Mouse (Mus musculus) erythroblast, adult 5-6 weeks (primary cell): ENCODE results near the gene Jak2. TPM values are rescaled to one million over a fixed set of nuclear protein-coding genes. Genes with fewer than 3 reads are reported as not detected.

ENCODE experiments used
- ATAC-seq: replicated peaks from 2 replicates; pipeline ENCODE4 v1.8.0; 2016; ENCODE audit warnings: moderate number of reproducible peaks, mild to moderate bottlenecking, moderate TSS enrichment, inconsistent platforms; ENCODE audit not compliant: poor library complexity, low FRiP score, severe bottlenecking
- total RNA-seq, 2 experiments: library from RNA; stranded (forward) in 1 of 2; stranded (reverse) in 1 of 2; fragments of 150-400 nt in 1 of 2; fragments of 200-764, 138-1000 nt in 1 of 2; gene quantifications; 2 replicates each; pipeline versions ENCODE4 v1.2.3 to v1.2.4; 2015 to 2017; ENCODE audit warnings: low replicate concordance in 2 of 2

Jak2 gene
- total RNA-seq, 2 experiments from 2014 or later, result 37.7 to 49.8 TPM

DNA sequence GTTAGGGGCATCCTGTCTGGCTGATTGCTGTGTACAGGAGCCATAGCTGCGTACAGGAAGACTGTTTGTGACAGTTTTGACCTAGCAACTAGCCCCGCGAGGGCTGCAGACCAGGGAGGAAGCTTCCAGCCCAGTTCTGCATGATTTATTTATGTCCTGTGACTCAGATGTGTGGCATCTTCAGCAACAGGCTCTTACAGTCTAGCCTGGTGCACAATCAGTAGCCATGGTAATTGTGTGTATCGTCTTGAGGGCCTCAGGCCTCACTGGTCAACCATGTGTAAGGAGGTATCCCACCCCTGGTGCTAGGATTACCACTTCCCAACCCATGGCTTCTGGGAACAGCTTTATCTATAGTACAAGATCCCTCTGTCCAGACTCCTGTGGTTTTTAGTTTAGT, 40.9 kb downstream of the Jak2 start:
- no peak for ATAC-seq

DNA sequence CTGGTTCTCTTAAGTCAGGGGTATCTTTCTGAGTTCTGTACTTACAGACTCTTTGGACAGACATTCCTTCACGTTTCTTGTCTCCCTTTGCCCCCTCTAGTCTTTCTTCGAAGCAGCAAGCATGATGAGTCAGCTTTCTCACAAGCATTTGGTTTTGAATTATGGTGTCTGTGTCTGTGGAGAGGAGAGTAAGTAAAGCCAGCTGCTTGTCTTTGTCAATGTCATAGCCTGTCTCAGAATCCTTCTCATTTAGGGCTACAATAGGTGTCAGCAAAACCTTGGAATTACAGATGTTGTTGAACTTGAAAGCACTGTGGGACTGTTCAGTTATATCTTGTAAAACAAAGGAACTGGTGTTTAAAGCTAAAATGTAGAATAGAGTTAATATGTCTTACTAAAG, 43.1 kb downstream of the Jak2 start:
- ATAC-seq, result no peak

DNA sequence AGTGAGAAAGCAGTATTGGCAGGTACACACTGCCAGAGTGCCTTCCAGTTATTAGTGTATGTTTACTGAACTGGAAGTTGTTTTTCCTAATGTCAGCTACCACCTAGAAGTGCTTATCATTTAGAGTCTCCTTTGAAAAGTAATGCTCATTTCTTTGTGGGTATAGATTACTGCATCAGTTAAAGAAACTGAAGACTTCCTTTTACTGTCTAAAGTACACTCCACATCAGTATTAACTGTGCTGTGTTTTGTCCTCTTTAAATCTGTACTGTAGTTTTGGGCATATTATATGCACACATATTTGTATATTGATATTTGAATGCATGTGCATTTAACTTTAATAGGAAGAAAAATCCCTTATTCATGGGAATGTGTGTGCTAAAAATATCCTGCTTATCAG, 44.5 kb downstream of the Jak2 start:
- ATAC-seq, result no peak

DNA sequence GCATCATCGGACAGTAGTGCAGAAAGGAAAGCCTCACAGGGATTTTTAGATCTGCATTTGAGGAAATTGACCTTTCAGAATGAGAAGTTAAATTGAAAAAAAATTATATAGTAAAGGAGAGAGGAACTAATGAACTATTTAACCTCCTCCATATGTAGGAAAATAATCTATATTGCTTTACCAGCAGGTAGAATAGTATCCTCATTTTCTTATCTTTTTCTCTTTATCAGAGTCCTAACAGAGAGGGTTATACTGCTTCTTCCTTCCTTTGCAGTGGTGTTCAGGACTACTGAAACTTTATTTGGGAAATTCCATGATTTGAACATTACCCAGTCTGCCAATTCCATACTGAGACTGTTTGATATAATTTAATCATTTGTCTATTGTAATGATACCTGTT, 45.7 kb downstream of the Jak2 start:
- ATAC-seq, result no peak

DNA sequence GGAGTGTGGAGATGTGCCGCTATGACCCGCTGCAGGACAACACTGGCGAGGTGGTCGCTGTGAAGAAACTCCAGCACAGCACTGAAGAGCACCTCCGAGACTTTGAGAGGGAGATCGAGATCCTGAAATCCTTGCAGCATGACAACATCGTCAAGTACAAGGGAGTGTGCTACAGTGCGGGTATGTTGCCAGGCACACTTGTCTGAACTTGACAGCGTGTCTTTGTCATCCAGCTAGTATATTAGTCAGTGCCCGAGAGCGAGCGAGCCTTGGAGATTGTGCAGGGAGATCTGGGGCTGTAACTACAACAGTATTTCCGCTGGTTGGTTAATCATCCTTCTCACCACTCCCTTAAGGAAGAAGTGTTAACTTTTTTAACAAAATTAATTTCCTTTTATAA, 49.3 kb downstream of the Jak2 start:
- ATAC-seq, result no peak

DNA sequence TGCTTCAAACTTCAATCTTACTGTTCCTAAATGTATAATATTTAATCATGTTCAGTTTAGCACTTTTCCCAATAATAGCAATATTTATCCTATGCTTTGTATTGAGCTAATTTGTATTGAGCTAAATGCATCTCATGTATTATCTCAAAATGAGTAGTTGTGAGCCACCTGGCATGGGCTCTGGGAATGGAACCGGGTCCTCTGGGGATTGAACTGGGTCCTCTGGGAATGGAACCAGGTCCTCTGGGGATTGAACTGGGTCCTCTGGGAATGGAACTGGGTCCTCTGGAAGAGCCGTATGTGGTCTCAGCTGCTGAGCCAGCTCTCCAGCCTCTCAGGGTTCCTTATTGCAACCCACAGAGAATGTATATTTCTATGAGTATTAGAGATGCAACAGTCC, 50.5 kb downstream of the Jak2 start:
- ATAC-seq, result no peak

DNA sequence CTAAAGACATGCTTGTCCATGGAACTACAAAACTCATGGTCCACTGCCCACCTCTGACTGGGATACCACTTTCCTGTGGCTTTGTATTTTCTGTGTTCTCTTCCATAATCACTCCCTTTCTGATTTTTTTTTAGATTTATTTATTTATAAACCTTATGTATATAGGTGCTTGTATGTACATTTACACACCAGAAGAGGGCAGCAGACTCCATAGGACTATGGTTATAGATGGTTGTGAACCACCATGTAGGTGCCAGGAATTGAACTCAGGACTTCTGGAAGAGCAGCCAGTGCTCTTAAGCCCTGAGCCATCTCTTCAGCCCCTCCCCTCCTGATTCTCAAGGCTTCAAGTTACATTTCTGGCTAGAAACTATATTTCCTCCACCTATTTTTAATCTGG, 57.2 kb downstream of the Jak2 start:
- ATAC-seq, result no peak

DNA sequence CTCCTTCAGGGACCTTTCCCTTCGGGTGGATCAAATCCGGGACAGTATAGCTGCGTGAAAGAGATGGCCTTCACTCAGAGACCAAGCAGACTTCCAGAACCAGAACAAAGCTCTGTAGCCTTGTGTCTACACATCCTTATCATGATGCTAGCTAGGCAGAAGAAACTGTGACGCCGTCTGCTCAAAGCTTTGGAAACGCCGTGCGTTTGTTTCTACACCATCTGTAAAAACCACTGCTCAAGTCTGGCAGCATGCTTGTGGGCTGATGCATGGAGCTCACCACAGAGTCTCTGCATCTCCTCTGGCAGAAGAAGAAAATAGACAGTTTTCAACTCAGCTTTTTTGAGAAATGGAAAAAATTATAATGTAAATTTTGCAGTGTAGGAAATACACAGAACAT, 60.2 kb downstream of the Jak2 start:
- ATAC-seq, result no peak

DNA sequence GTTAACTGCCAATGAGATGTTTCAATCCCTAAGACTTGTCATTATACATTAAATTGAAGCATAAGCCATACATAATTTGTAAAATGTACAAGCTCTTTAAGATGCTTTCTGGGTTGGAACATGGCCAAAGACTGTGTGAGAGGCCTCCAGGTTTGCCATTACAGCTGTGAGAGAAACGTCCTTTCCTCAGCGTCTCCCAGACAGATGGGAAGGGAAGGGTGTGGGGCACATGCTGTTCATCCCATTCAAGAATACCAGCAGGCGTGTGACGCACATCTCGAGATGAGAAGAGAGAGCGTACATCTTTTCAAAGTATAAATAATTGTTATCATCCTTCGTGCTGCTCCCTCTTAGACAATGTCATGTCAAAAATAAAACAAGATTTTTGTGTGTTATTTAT, 61.0 kb downstream of the Jak2 start:
- no peak for ATAC-seq

DNA sequence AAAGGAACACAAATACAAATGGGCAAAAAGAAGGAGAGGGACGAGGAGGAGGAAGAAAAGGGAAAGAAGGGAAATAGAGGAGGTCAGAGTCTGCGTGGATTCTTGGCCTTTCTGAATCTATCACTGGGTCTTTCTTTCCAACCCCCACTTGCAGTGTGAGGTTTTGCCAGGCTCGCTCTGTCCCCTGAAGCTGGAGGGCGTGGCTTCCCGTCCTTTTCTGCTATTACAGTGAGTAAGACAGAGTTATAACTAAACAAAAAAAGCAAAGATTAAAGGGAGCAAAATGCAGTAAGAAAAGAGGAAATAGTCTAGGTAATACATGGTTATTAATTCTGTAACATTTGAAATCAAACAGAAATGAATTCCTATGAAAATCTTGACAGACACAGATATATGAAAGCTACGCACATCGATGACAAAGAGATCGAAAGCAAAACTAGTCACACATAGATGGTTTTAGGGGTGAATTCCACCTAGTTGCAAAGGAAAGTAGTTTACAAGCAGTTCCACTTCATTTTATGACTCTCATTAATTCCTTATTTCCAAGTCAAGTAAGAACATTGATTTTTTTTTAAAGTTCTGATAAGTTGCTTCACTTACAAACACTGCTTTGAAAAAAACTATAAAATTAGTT, 71.9 kb downstream of the Jak2 start:
- ATAC-seq, result 0 out of 2 replicates have a peak, but pooled peaks have one; percentile 50

DNA sequence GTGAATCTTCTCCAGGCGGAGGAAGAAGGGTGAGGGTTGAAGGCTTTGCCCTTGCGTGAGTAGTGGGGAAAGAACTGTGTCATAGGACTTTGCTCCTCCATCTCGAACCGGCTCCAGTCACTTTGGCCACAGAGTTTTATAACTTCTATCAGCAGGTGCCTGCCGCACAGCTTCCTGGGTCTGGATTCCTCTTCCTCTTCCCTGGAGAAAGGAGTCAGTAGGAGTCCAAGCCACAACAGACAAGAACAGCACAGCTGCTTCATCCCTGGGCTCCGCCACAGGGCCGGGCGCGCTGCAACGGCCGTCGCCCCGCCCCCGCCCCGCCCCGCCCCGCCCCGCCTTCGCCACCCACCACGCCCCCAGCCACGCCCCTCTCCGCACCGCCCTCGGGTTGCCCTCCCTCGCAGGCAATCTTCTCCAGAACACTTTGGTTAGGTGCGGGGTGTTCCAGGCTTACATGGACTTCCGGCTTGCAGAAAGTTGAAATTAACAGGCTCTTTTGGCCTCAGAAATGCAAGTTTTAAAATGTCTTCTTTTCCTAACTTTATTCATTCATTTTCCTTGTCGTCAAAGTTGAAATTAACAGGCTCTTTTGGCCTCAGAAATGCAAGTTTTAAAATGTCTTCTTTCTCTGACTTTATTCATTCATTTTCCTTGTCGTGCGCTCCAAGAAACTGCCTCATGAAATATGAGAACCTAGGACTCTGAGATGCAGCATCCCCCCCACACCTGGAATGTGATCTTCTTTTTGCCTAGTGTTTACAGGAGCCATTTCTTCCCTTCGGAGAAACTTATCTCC, 73.6 kb downstream of the Jak2 start, which contains the start of gene Insl6:
Gene Insl6 (minus strand): TSS at position 304 of the 799 bp plus-strand sequence.
- peak; percentile 89 for ATAC-seq

DNA sequence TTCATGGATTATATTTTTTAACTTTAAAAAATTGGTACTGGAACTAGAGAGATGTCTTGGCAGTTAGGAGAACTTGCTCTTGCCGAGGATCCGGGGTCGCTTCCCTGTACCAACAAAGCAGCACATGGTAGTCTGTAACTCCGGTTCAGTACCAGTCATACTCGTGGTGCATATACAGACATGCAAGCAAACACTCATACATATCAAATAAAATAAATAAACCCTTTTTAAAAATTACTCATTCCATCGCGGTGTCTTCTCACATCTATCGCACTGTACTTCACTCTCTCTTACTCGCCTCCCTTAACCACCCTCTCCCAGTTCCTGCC, 74.2 kb downstream of the Jak2 start:
- no peak for ATAC-seq

DNA sequence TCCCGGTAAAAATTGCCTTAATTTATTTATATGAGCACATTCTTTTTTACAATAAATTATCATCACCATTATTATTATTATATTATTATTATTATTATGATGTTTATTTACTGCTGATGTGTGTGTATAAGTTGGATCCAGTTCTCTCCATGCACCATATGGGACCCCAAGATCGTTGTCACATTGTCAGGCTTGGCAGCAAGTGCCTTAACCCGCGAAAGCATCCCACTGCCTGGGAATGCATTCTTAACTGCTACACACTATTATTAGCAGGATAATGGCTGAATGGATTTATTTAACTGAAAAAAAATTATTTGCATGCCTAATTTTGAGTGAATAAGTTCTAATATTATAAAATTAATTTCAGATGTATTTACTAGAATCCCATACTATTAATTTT, 74.8 kb downstream of the Jak2 start:
- no peak for ATAC-seq

DNA sequence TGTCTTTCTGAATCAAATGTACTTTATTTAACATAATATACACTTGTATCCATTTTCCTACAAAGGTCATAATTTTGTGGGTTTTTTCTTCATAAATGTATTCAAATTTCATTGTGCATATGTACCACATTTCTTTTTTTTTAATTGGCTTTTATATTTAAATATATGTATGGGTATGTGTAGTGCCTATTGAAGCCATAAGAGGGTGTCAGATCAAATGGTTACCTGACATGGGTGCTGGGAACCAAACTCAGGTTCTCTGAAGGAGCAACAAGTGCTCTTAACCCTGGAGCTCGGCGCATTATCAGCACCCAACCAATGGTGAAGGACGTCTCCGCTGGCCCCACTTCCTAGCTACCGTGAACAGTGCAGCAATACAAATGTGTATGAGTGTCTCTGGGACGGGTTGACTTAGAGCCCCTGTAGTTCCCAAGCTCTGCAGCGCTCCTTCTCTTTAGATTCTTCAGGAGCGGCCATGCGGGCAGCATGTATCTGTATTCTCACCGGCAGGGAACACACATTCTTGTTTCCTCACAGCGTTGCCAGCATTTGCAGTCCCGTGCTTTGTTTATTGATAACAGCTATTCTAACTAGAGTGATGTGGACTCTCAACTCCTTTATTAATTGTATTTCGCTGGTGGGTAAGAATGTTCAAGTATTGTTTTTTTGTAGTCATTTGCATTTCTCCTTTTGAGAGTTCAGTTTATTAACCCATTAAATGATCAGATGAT, 75.4 kb downstream of the Jak2 start:
- no peak for ATAC-seq

DNA sequence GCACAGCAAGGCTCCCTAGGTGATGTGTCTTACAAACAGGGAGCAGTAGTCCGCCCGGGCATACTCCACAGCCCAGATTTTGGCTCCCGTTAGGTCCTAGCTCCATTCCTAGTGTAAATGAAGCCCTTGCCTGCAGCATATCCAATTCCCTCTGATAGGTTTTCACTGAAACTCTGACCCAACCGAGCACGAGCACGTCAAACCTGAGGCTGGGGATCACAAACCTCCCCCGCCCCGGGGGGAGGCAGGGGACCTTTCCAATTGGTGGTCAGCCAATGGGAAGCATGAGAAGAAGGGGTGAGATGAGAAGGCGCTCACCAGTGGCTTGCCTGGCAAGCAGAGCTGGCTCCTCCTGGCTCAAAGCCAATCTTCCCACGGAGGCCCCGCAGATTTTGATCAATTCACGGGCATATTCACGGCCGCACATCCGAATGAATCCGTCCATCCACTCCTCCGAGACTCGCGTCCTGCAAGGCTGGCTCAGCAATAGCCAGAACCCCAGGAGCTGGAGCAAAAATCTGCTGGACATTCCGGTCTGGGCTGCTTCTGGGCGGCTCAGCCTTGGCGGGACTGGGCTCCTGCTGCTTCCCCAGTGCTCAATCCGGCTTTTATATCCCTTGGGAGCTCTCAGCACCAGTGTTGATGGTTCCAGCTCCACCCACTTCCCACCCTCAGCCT, 82.6 kb downstream of the Jak2 start, which contains the start of gene Rln1:
Gene Rln1 (minus strand): TSS at position 603 of the 678 bp plus-strand sequence.
- ATAC-seq, result 0 out of 2 replicates have a peak, but pooled peaks have one; percentile 46

DNA sequence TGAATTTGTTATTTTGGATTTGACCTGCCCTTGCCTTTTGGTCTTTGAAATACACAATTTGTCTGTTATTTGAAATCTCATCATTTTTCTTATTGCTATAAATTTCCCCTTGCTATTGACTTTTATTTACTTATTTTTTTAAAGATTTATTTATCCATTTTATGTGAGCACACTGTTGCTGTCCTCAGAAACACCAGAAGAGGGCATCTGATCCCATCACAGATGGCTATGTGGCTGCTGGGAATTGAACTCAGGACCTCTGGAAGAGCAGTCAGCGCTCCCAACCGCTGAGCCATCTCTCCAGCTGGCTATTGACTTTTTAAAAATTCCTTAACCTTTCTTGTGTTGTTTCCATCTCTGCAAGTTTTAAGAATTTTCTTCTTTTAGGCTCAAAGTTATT, 85.0 kb downstream of the Jak2 start:
- no peak for ATAC-seq

DNA sequence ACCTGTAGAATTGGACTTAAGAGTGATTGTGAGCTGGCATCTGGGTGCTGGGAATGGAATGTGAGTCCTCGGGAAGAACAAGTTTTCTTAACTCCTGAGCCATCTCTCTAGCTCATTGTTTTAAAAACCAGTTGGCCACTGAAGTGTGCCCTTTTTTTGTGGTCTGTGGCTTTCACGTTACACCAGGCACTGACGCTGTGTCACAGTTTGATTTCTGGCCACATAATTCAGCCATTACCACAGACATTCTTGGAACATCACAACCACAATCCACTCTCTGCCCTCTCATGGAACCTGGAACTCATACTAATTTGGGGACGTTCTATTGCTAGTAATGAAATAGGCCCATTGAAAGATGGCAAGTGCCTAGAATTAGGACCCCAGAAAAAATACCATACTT, 89.4 kb downstream of the Jak2 start:
- no peak for ATAC-seq

DNA sequence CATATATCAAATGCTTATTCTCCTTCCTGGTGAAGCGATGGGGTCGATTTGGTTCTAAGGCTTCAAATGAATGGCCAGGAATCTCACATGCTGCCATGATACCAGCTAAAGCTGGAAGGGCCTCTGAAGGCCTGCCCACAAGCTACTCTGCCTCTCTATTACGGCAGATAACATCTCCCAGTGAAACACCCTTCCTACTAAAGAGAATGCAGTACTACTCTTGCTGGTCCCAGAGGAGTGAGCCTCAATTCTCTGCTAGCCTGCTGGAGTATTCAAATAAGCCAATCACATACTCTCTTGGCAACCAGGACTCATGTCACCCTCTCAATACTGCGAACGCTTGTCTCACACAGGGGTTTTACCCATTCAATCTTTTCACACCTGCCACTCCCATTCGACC, 90.7 kb downstream of the Jak2 start:
- no peak for ATAC-seq

DNA sequence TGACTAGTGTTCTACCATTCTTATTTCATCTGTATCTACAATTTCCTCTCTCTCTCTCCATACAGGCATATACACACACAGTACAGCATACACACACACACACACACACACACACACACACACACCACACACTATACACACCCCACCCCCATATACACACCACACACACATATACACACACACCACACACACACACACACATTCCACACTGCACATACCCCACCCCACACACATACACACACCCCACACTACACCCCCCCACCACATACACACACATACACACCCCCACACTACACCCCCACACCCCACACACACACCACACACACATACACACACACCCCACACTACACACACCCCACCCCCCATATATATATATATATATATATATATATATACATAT, 93.2 kb downstream of the Jak2 start:
- no peak for ATAC-seq

DNA sequence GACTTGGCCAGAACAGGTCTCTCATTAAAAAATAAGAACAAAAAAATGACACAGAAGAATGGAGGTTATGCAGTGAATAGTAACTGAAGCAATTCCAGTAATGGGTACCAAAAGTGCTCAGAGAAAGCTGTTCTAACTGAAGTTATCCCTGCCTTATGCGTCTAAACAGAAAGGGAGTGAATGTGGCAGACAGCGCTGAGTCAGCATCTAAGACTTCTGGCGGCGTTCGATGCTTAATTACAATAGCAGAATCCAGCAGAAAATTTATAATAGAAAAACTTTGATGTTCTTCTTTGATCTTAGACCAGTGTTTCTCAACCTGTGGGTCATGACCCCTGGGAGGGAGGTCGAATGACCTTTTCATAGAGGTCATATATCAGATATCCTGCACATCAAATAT, 94.0 kb downstream of the Jak2 start:
- no peak for ATAC-seq
